Mouse (Mus musculus): ENCODE measurements at regions not wholly inside any gene's neighbourhood (a gene's known extent, or its start where the extent isn't known, plus 50 kb on each side); places are given as distances from the start of the nearest gene placed in this dataset.

GRCm38 (mm10) chr8:18187486-18187885, 790.6 kb downstream of the Defb40 start:
- TF ChIP-seq CTCF (IDR thresholded peaks at IDR 0.05; ENCODE audit: low read depth) (no peak), EP300 (IDR thresholded peaks at IDR 0.05; ENCODE audit: low read depth) (no peak)
